Mouse (Mus musculus): ENCODE measurements at regions not wholly inside any gene's neighbourhood (a gene's known extent, or its start where the extent isn't known, plus 50 kb on each side); places are given as distances from the start of the nearest gene placed in this dataset.
A peak's percentile ranks its signal among the peaks of the same experiment; 100 is the strongest.
"Not testable (repeated sequence)": the region's sequence is repeated elsewhere in the genome, so short reads cannot be mapped to it uniquely, and the experiment has no call there.

GRCm38 (mm10) chr5:28775648-28776359 is 308.7 kb upstream of the Shh start:
- Histone ChIP-seq H3K36me3 (ENCODE audit: control insufficient read depth, insufficient read depth, low read length) (no peaks in the 10 kb centered on the region), H3K27ac (no peak overlapping the region), H3K79me2 (replicated peaks; ENCODE audit: control insufficient read depth, insufficient read depth, low read length) (no peaks in the 10 kb centered on the region), H3K4me1 (ENCODE audit: control insufficient read depth, insufficient read depth, low read length) (no peaks in the 10 kb centered on the region), H3K4me3 (no peak overlapping the region), H3K27me3 (ENCODE audit: control insufficient read depth, insufficient read depth, low read length) (no peaks in the 10 kb centered on the region), H3K9ac (ENCODE audit: low read depth, low read length) (no peak overlapping the region)
- 73% methylated on average over 2 of the region's 2 CpGs for WGBS
- no peak for DNase-seq
- TF ChIP-seq CTCF (IDR thresholded peaks at IDR 0.05) (no peak), EP300 (IDR thresholded peaks at IDR 0.05; ENCODE audit: insufficient read depth, low read depth, low read length) (no peak), POLR2A (IDR thresholded peaks at IDR 0.05; ENCODE audit: insufficient read depth, low read depth, low read length) (no peak)
- intact Hi-C loops (cut with DNase I): no loop called here

- Histone ChIP-seq H3K27me3 (ENCODE audit: control insufficient read depth, insufficient read depth, low read length) (no peaks in the 10 kb centered on the region), H3K36me3 (ENCODE audit: control insufficient read depth, insufficient read depth, low read length) (no peaks in the 10 kb centered on the region), H3K4me1 (ENCODE audit: control insufficient read depth, insufficient read depth, low read length) (no peaks in the 10 kb centered on the region), H3K79me2 (replicated peaks; ENCODE audit: control insufficient read depth, insufficient read depth, low read length) (no peaks in the 10 kb centered on the region), H3K9ac (ENCODE audit: low read depth, low read length) (no peak overlapping the region), H3K4me3 (no peak overlapping the region), H3K27ac (no peak overlapping the region)
- WGBS: 69% methylated on average over 1 of the region's 1 CpGs
- DNase-seq: no peak
- intact Hi-C loops (cut with DNase I): no loop called here
- TF ChIP-seq EP300 (IDR thresholded peaks at IDR 0.05; ENCODE audit: insufficient read depth, low read depth, low read length): no peak
- no peak for TF ChIP-seq POLR2A (IDR thresholded peaks at IDR 0.05; ENCODE audit: insufficient read depth, low read depth, low read length)
- TF ChIP-seq CTCF (IDR thresholded peaks at IDR 0.05): no peak
Observed at GRCm38 (mm10) chr5:28771796-28772195, 304.7 kb upstream of the Shh start.

DNA sequence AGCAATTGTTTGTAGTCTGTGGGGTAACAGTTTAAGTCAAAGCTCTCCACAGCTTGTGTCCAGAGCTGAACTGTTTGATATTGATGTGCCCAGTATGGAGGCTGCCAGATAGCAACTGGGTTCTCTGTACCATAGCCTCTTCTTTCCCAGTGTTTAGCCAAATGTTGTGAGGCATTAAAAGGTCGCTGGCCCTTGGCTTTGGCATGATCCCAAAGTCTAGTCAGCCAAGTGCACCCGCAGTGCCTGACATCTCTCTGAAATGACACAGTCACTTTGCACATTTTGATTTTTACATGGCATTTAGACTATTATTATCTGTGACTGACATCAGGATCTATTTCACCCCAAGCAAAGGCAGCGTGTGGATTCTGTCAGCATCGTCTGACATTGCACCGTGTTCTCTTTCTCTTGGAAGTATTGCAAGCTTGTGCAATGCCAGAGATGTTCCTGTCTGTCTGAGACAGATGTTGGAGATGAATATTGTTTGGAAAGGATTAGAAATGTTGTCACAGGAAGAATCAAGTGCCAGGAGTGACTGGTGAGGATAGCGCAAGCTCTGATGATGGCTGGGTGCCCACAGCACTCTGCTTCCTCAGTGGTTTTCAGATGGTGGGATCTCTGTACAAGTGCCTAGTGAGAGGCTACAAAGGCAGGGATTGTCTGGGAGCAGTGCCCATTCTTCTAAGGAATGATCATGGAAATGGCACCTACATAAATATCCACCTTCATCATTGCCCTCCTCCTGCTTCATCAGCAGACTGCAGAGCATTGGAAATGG is 289.3 kb upstream of the Shh start:
- intact Hi-C loops (cut with DNase I): no loop called here
- H3K27ac ChIP-seq: no peak overlapping the region
- TF ChIP-seq CTCF (IDR thresholded peaks at IDR 0.05) (no peak), POLR2A (IDR thresholded peaks at IDR 0.05; ENCODE audit: insufficient read depth, low read depth, low read length) (no peak), EP300 (IDR thresholded peaks at IDR 0.05; ENCODE audit: insufficient read depth, low read depth, low read length) (no peak)
- no peaks in the 10 kb centered on the region for H3K4me1 ChIP-seq (ENCODE audit: control insufficient read depth, insufficient read depth, low read length)
- H3K79me2 ChIP-seq (replicated peaks; ENCODE audit: control insufficient read depth, insufficient read depth, low read length): no peaks in the 10 kb centered on the region
- no peak overlapping the region for H3K9ac ChIP-seq (ENCODE audit: low read depth, low read length)
- no peak overlapping the region for H3K4me3 ChIP-seq
- no peaks in the 10 kb centered on the region for H3K36me3 ChIP-seq (ENCODE audit: control insufficient read depth, insufficient read depth, low read length)
- no peaks in the 10 kb centered on the region for H3K27me3 ChIP-seq (ENCODE audit: control insufficient read depth, insufficient read depth, low read length)
- 71% methylated on average over 6 of the region's 6 CpGs for WGBS
- no peak for DNase-seq

DNA sequence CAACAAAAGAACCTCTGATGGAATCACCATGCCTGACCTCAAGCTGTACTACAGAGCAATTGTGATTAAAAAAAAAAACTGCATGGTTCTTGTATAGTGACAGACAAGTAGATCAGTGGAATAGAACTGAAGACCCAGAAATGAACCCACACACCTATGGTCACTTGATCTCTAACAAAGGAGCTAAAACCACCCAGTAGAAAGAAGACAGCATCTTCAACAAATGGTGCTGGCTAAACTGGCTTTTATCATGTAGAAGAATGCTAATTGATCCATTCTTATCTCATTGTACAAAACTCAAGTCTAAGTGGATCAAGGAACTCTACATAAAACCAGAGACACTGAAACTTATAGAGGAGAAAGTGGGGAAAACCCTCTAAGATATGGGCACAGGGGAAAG is 284.8 kb upstream of the Shh start:
- H3K4me3 ChIP-seq; H3K79me2 ChIP-seq (replicated peaks; ENCODE audit: control insufficient read depth, insufficient read depth, low read length); DNase-seq; intact Hi-C loops (cut with DNase I); H3K27me3 ChIP-seq (ENCODE audit: control insufficient read depth, insufficient read depth, low read length); H3K4me1 ChIP-seq (ENCODE audit: control insufficient read depth, insufficient read depth, low read length); H3K36me3 ChIP-seq (ENCODE audit: control insufficient read depth, insufficient read depth, low read length); H3K27ac ChIP-seq; H3K9ac ChIP-seq (ENCODE audit: low read depth, low read length): not testable (repeated sequence)

GRCm38 (mm10) chr5:28734768-28735167 is 267.7 kb upstream of the Shh start:
- intact Hi-C loops (cut with DNase I): no loop called here
- no peak overlapping the region for H3K9ac ChIP-seq (ENCODE audit: low read depth, low read length)
- H3K4me1 ChIP-seq (ENCODE audit: control insufficient read depth, insufficient read depth, low read length): no peaks in the 10 kb centered on the region
- no peak overlapping the region for H3K4me3 ChIP-seq
- peak; percentile 38 to 39 for DNase-seq
- TF ChIP-seq CTCF (IDR thresholded peaks at IDR 0.05) (no peak), POLR2A (IDR thresholded peaks at IDR 0.05; ENCODE audit: insufficient read depth, low read depth, low read length) (no peak)
- H3K36me3 ChIP-seq (ENCODE audit: control insufficient read depth, insufficient read depth, low read length): no peaks in the 10 kb centered on the region
- H3K27me3 ChIP-seq (ENCODE audit: control insufficient read depth, insufficient read depth, low read length): no peaks in the 10 kb centered on the region
- no peaks in the 10 kb centered on the region for H3K79me2 ChIP-seq (replicated peaks; ENCODE audit: control insufficient read depth, insufficient read depth, low read length)
- H3K27ac ChIP-seq: no peak overlapping the region
- 55% methylated on average over 3 of the region's 3 CpGs for whole genome bisulfite sequencing

DNA sequence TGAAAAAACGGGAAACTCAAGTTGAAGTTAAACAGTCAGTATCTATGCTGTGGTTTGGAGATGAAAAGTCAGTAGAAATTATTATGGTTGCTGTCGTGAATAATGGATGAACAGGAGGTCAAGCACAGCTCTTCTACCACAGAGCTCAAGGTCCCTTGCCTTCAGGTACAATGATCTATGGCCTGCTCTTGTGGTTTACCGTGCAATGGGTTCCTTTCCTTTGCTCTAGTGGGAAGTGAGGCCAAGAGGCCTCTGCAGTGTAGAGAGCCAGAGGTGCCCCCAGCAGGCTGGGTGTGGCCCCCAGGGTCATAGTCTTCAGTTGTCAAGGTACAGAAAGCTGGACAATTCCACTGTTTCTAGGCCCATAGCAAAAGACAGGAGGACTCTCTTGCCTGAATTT is 255.0 kb upstream of the Shh start:
- Histone ChIP-seq H3K4me3 (no peak overlapping the region), H3K27me3 (ENCODE audit: control insufficient read depth, insufficient read depth, low read length) (no peaks in the 10 kb centered on the region), H3K9ac (ENCODE audit: low read depth, low read length) (no peak overlapping the region), H3K79me2 (replicated peaks; ENCODE audit: control insufficient read depth, insufficient read depth, low read length) (no peaks in the 10 kb centered on the region), H3K27ac (no peak overlapping the region), H3K36me3 (ENCODE audit: control insufficient read depth, insufficient read depth, low read length) (no peaks in the 10 kb centered on the region), H3K4me1 (ENCODE audit: control insufficient read depth, insufficient read depth, low read length) (no peaks in the 10 kb centered on the region)
- DNase-seq: no peak
- no peak for TF ChIP-seq CTCF (IDR thresholded peaks at IDR 0.05)
- no peak for TF ChIP-seq EP300 (IDR thresholded peaks at IDR 0.05; ENCODE audit: insufficient read depth, low read depth, low read length)
- no peak for TF ChIP-seq POLR2A (IDR thresholded peaks at IDR 0.05; ENCODE audit: insufficient read depth, low read depth, low read length)
- intact Hi-C loops (cut with DNase I): no loop called here
- 71% methylated on average over 3 of the region's 3 CpGs for WGBS

Measured in heart, adult 2 months (tissue).